Mouse (Mus musculus) heart, postnatal 10 days (tissue): ENCODE data around the gene Cd38. TPM values are rescaled to one million over a fixed set of nuclear protein-coding genes. Genes with fewer than 3 reads are reported as not detected.

Experiments used
- DNase-seq, 2 experiments: peaks; one replicate each; pipeline ENCODE4 v3.0.0; 2021
- intact Hi-C: fragments of 180-260 bp; cut with DNase I; formaldehyde crosslinking; loops from one replicate; pipeline ENCODE4 v1.15.1; 2025
- total RNA-seq, 2 experiments: library from RNA; stranded (reverse); gene quantifications; 2 replicates each; pipeline ENCODE4 v1.2.3; 2021

Cd38 gene
- total RNA-seq, 2 experiments from 2014 or later = 10.5 to 12.7 TPM

DNA sequence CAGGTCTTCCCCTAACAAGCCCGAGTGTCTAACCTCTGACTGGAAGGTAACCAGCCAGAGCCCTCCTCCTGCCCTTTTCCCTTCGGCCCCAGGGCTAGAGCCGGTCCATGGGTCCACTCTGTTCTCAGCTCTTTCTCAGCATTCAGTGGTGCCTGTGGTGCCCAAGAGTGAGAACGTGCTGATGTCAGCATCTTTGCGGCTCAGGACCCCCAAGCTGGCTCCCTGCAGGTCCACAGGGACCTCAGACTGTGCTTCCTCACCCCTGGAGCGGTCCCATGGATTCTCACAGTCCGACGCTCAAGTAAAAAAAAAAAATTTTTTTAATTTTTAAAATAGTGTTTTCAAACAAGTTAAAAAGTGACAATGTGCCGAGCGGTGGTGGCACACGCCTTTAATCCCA lies 53.5 kb downstream of the Cd38 start:
- DNase-seq = no peak
- intact Hi-C loops = no loop called here

DNA sequence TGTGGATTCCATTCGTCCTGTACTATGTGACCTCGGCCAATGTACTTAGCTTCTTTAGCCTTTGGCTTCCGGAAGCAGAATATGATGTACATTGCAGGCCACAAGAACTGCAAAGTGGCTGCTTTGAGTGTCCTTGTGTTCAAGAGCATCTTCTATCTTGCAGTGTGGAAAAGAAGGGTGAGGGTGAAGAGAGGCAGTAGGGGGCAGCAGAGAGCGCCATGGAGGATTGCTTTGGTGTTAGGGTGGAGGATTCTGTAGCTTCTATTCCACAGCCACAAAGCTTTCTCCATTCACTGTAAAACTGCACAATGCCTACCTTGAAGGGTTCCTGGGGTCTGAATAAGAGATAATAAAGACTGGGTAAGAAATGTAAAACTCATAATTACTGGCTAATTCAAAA lies 55.6 kb downstream of the Cd38 start:
- DNase-seq = peak; percentile 55 to 72
- intact Hi-C loops = loop anchor here (2.0 kb wide), 1 partner anchor 67 kb away; no protein-coding TSS in a partner anchor

DNA sequence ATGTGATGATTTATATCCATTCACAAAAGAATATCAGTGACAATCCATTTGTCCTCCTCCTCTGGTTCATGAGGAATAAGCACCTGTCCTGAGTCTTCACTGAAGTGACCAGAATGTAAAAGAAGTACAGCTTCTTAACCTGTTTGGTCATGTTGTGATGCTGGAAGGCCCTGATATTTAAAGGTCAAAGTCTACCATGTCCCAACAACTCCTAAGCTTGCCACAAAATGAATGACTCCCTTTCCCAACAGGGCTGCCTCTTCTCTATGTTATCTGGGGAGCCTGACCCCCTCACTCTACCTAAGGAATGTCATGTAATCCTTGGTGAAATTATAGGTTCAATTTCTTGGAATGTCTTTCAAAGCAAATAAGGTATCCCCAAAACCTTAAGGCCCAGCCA lies 59.4 kb downstream of the Cd38 start:
- no peak for DNase-seq
- intact Hi-C loops = no loop called here

DNA sequence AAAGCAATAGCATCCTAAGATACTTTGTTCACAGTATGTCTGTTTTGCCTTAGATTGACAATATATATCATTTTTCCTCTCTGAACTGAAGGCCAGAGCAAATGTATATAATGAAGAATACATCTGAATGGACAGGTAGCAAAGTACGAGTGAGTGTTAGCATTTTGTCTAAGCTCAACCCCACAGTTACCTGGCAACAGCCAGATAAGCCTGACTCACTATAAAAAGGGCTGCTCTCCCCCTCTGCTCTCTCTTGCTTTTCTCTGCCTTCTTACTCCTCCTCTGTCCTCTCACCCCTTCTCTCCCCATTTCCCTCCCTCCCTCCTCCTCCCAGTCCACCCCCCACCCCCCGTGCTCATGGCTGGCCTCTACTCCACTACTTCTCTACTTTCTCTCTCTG lies 64.9 kb downstream of the Cd38 start:
- intact Hi-C loops = no loop called here
- no peak for DNase-seq

DNA sequence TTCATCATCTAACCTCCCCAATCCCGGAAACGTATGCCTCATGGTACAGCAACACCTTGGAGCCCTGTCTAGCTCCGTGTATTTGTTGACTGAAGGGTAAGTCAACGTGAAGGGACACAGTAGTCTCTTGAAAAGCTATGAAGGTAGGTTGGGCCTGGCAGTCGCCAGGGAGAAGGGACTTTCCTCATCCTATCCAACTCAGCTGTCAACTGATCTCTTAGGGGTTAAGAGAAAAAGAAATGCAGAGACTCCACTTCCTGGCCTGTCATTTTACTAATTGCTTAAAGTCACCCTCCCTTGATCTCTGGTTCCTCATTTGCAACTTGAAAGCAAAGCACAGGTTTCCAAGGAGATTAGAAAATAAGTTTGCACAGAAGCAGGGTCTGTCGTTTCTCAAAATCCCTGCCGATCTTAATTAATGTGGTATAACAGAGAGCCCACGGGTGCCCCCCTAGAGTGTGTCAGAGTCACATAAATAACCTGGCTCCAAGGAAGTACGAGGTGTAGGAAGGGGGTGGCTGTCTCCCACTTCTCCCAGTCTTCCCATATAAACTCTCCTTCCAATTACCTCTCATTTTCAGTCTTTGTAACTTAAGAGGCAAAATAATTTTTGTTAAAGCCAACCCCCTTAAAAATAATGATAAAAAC lies 79.1 kb downstream of the Cd38 start:
- intact Hi-C loops = no loop called here
- DNase-seq = no peak

DNA sequence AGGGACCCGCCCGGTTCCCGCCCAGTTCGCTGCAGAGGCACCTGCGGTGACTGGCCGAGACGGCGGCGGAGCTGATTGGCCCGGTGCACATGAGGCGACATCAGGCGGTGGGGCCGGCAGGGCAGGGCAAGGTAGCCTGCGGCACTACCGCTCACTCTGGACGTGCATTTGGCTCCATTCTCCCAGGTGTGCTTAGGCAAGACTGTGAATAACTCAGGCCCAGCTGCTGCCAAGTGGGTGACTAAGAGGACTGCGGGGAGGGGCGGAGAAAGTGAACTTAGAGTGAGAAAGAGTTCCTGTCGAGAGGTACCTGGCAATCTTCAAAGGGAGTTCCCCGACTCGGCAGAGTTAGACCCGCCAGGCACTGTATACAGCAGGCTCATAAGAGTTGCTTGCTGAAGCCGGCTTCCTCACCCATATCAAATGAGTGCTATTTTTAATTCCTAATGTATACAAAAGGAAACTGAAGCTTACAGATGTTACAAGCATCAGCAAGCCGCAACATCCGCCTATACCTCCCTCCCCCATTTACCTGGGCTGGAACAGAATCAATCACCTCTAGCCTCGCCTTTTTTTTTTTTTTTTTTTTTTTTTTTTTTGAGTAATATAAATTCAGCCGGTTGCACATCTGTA lies 79.9 kb downstream of the Cd38 start:
- intact Hi-C loops = no loop called here

DNA sequence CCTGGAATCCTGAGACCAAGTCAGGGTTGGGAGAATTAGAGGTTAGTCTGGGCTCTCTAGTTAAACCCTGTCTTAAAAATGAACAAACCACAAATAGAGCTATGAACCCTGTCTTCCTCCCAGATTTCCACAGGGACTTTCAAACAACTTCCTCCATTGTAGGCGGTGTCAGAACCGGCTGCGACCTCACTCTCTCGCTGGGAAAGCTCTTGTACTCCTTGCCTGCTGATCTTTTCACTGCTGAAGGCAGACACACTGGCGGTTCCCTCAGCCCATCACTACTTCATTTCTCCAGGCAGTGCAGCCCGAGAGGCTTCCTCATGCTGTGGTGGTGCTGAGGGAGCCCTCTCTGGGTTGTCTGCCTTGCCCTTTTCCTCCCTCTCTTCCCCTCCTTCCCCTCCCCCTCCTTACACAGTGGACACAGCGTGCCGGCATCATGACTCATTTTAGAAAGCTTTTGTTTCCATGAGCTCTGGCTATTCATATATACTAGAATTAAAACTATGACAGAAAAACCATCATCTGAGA lies 80.5 kb downstream of the Cd38 start:
- intact Hi-C loops = no loop called here

More for the DNA sequence above, 79.9 kb downstream of the Cd38 start:
- peak; percentile 37 to 38 for DNase-seq

DNA sequence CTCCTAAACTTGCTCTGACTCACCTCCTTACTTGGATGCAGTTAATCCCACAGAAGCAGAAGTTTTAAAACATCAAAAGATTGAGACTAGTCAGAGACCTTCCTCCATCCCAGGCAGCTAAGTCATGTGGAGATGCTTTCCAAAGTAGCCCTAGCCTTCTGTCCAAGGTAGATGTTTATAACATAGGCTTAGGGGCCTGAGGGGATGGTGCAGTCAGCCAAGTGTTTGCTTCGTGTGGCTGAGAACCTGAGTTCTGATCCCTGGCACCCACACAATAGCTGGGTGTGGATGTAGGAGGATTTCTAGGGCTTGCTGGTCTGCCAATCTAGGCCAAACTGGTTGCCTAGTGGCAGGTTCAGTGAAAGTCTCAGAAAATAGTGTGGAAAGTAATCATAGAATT lies 84.9 kb downstream of the Cd38 start:
- intact Hi-C loops = no loop called here
- no peak for DNase-seq

More for the DNA sequence above, 80.5 kb downstream of the Cd38 start:
- DNase-seq = peak; percentile 45 to 56

DNA sequence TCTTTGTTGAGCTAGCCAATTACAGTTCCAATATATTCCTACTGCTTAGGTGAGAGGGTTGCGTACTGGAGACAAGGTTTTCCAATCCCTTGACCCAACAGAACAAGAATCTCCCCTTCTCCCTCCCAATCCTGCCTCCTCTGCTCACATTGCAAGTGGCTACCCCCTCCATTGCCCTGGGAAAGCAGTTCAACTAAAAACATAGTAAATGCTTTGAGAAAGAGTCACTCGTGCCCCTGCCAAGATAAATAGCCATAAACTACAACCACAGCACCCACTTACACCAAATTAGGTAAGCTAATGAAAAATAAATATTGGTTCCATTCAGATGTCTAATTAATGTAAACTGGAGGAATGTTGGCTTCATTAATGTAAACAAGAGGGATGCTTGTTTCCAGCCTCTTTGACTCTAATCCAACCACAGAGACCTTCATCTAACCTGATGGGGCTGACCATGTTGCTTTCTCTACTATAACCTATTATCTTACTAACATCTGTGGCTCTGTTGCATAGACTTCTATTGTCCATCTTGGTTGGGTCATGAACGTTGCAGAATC lies 91.6 kb downstream of the Cd38 start:
- no peak for DNase-seq
- intact Hi-C loops = no loop called here

DNA sequence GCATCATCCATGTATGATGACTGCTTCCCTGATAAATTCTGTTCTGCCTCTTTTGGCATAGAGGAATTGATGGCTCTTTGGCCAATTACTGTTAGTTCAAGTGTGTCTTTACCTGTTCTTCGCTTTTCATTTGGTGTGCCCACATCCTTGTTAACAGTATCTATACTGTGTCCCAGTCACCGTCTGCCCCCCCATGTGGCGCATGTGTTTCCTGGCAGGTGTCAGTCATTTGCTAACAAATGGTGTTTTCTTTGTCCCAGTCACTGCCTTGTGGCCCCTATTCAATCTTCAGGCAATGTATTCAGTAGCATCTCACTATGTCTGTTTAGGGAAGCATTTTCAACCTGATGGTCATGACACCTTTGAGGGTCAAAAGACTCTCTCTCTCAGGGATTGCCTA lies 92.7 kb downstream of the Cd38 start:
- DNase-seq = no peak
- intact Hi-C loops = no loop called here

Other genes with a start within 250 kb of the Cd38 start
- gene Cc2d2a, start 206.2 kb upstream of the Cd38 start, total RNA-seq = 10 to 100 TPM; 10.7 to 13.6 TPM
- under 1 TPM; 0.96 to 0.99 TPM for gene Bst1, start 49.7 kb upstream of the Cd38 start, total RNA-seq
- 10 to 100 TPM; 32.0 to 37.0 TPM for gene Fbxl5, start 46.9 kb upstream of the Cd38 start, total RNA-seq
- 10 to 100 TPM in 1 of 2 experiments, 1 to 10 TPM in 1; 8.9 to 10.7 TPM for gene Gm7879, start 44.6 kb downstream of the Cd38 start, total RNA-seq
- under 1 TPM; 0.45 TPM for gene Fgfbp1, start 113.2 kb downstream of the Cd38 start, total RNA-seq
- gene Prom1, start 233.5 kb downstream of the Cd38 start, total RNA-seq = 1 to 10 TPM; 5.5 to 6.7 TPM